Comparison of ENCODE assay signal across 8 mouse cellular contexts in genomic region chr11:76847354-76847753, GRCm38 (mm10). TPM values are rescaled to one million over a fixed set of nuclear protein-coding genes. Genes with fewer than 3 reads are reported as not detected.
DNase-seq lines count a peak whose midpoint lies in the region; ATAC-seq and TF ChIP-seq lines count a peak whose summit lies in the region.

No protein-coding gene starts in this region.

- no peak for ATAC-seq in kidney, embryonic 14.5 days (ENCODE audit: low FRiP score, low TSS enrichment)
- peak; percentile 21; the same call in 1 of the 2 replicates for ATAC-seq in hindbrain, embryonic 13.5 days (ENCODE audit: low FRiP score)
- peak; percentile 29; the same call in 1 of the 2 replicates for ATAC-seq in midbrain, embryonic 13.5 days

- H3K4me2 ChIP-seq in kidney, embryonic 14.5 days (replicated peaks; ENCODE audit: low read depth, low read length): peak overlapping the region; percentile 98
- peak overlapping the region; percentile 88 for H3K4me2 ChIP-seq in hindbrain, embryonic 13.5 days
- peak overlapping the region; percentile 96 for H3K4me2 ChIP-seq in midbrain, embryonic 13.5 days (replicated peaks)

- H3K27me3 ChIP-seq in kidney, embryonic 14.5 days (ENCODE audit: control insufficient read depth, insufficient read depth, low read length): no peaks in the 10 kb centered on the region
- H3K27me3 ChIP-seq in hindbrain, embryonic 13.5 days: no peaks in the 10 kb centered on the region
- no peaks in the 10 kb centered on the region for H3K27me3 ChIP-seq in midbrain, embryonic 13.5 days

- 31% methylated on average over 8 of the region's 8 CpGs for WGBS in kidney, embryonic 14.5 days
- 30% methylated on average over 8 of the region's 8 CpGs for WGBS in hindbrain, embryonic 13.5 days
- WGBS in midbrain, embryonic 13.5 days: 20% methylated on average over 8 of the region's 8 CpGs

- no peaks in the 10 kb centered on the region for H3K9me3 ChIP-seq in kidney, embryonic 14.5 days (ENCODE audit: control insufficient read depth, low read length)
- H3K9me3 ChIP-seq in hindbrain, embryonic 13.5 days: no peaks in the 10 kb centered on the region
- H3K9me3 ChIP-seq in midbrain, embryonic 13.5 days: no peaks in the 10 kb centered on the region

- intact Hi-C loops in gastrocnemius, postnatal 14 days (cut with DNase I; ENCODE audit: low total_unique reads): no loop called here

- H3K9ac ChIP-seq in kidney, embryonic 14.5 days (ENCODE audit: low read depth, low read length): peak overlapping the region; percentile 96; the same call in 1 of the 2 replicates
- no peak overlapping the region for H3K9ac ChIP-seq in hindbrain, embryonic 13.5 days
- H3K9ac ChIP-seq in midbrain, embryonic 13.5 days (replicated peaks): no peak overlapping the region

- H3K4me3 ChIP-seq in kidney, embryonic 14.5 days (ENCODE audit: low read length): peak overlapping the region; percentile 88
- H3K4me3 ChIP-seq in cortical plate, adult 2 months (ENCODE audit: insufficient read depth, low read length): peak overlapping the region; percentile 91; the same call in 1 of the 2 replicates
- H3K4me3 ChIP-seq in hindbrain, embryonic 13.5 days: peak overlapping the region; percentile 96
- peak overlapping the region; percentile 76 for H3K4me3 ChIP-seq in midbrain, embryonic 13.5 days (replicated peaks)

- DNase-seq in kidney, postnatal 36 days: no peak
- no peak for DNase-seq in cerebellum, adult 9-10 months
- no peak for DNase-seq in gastrocnemius, postnatal 14 days
- no peak for DNase-seq in adrenal gland, postnatal 10 days

- no peak overlapping the region for H3K27ac ChIP-seq in kidney, embryonic 14.5 days (ENCODE audit: low read depth, low read length)
- H3K27ac ChIP-seq in cortical plate, adult 2 months (ENCODE audit: insufficient read depth, low read length): no peak overlapping the region
- no peak overlapping the region for H3K27ac ChIP-seq in hindbrain, embryonic 13.5 days
- H3K27ac ChIP-seq in midbrain, embryonic 13.5 days: no peak overlapping the region

- no peaks in the 10 kb centered on the region for H3K36me3 ChIP-seq in kidney, embryonic 14.5 days (ENCODE audit: control insufficient read depth, insufficient read depth, low read length)
- H3K36me3 ChIP-seq in hindbrain, embryonic 13.5 days: no peaks in the 10 kb centered on the region
- no peaks in the 10 kb centered on the region for H3K36me3 ChIP-seq in midbrain, embryonic 13.5 days

- H3K4me1 ChIP-seq in kidney, embryonic 14.5 days (ENCODE audit: control insufficient read depth, insufficient read depth, low read length): peaks cover 27% of the 10 kb centered on the region
- peaks cover 5% of the 10 kb centered on the region for H3K4me1 ChIP-seq in cortical plate, adult 2 months (ENCODE audit: control insufficient read depth, insufficient read depth, low read length)
- peaks cover 39% of the 10 kb centered on the region for H3K4me1 ChIP-seq in hindbrain, embryonic 13.5 days (replicated peaks)
- H3K4me1 ChIP-seq in midbrain, embryonic 13.5 days (replicated peaks): peaks cover 36% of the 10 kb centered on the region

- no peak for TF ChIP-seq POLR2A in cortical plate, adult 2 months (IDR thresholded peaks at IDR 0.05; ENCODE audit: extremely low read depth, insufficient read depth, low read length)

- no peak for TF ChIP-seq CTCF in cortical plate, adult 2 months (IDR thresholded peaks at IDR 0.05; ENCODE audit: extremely low read depth, insufficient read depth, low read length)

RNA-seq across cellular contexts. Expression of gene Cpd, which starts 0.5 kb away (rescaled TPM):
- polyA plus RNA-seq in kidney, embryonic 14.5 days (2014; fragmentation: Nextera tagmentation; extraction: Ambion mirVana): 22.1 and 35.0 TPM in 2 replicates
- polyA plus RNA-seq in cortical plate, adult 2 months (2012; rRNA removed): 29.1 and 30.5 TPM in 2 replicates
- 5.7 and 6.2 TPM in 2 replicates for polyA plus RNA-seq in hindbrain, embryonic 13.5 days (2015; fragmentation: Nextera tagmentation; extraction: Ambion mirVana)
- polyA plus RNA-seq in midbrain, embryonic 13.5 days (2015; fragmentation: Nextera tagmentation; extraction: Ambion mirVana): 5.8 and 6.5 TPM in 2 replicates
- total RNA-seq in gastrocnemius, postnatal 14 days (2021): 10 to 100 TPM; 39.4 to 50.8 TPM
- total RNA-seq in adrenal gland, postnatal 10 days (2021): 10 to 100 TPM; 46.2 to 57.9 TPM

RNA-seq across cellular contexts. Expression of gene Tmigd1, which starts 54.6 kb away (rescaled TPM):
- polyA plus RNA-seq in kidney, embryonic 14.5 days (2014; fragmentation: Nextera tagmentation; extraction: Ambion mirVana): 0.74 and 0.89 TPM in 2 replicates
- polyA plus RNA-seq in cortical plate, adult 2 months (2012; rRNA removed): not detected in 2 replicates
- polyA plus RNA-seq in hindbrain, embryonic 13.5 days (2015; fragmentation: Nextera tagmentation; extraction: Ambion mirVana): not detected in 2 replicates
- not detected in 2 replicates for polyA plus RNA-seq in midbrain, embryonic 13.5 days (2015; fragmentation: Nextera tagmentation; extraction: Ambion mirVana)
- under 1 TPM; 0.24 to 0.45 TPM for total RNA-seq in gastrocnemius, postnatal 14 days (2021)
- 1 to 10 TPM in 1 of 2 experiments, under 1 TPM in 1; 0.81 to 1.8 TPM for total RNA-seq in adrenal gland, postnatal 10 days (2021)
